8 mouse cellular contexts compared by ENCODE assay signal in genomic region chr6:99971376-99971775, GRCm38 (mm10).
DNase-seq lines count a peak whose midpoint lies in the region; ATAC-seq and TF ChIP-seq lines count a peak whose summit lies in the region.

No protein-coding gene starts in this region.

- no peak for TF ChIP-seq POLR2A in myocyte (IDR thresholded peaks at IDR 0.05; ENCODE audit: insufficient read length, low read depth)

- H3K36me3 ChIP-seq in ES-E14 (ENCODE audit: control insufficient read depth, insufficient read depth, low read length, poor library complexity, severe bottlenecking) (no peaks in the 10 kb centered on the region), myocyte (ENCODE audit: control insufficient read depth, insufficient read depth) (no peaks in the 10 kb centered on the region)
- no peaks in the 10 kb centered on the region for H3K36me3 ChIP-seq in hindbrain, embryonic 15.5 days

- no peaks in the 10 kb centered on the region for H3K79me2 ChIP-seq in myocyte (ENCODE audit: control insufficient read depth, insufficient read depth)

- in situ Hi-C loops in ES-E14 (cut with MboI; ENCODE audit: low sequenced_read_pairs in 2 of 2, unreplicated experiment in 2 of 2): no loop called here

- no peak for DNase-seq in ES-E14 (ENCODE audit: low read depth, low spot score)
- DNase-seq in adrenal gland, postnatal 25 days: peak; percentile 29
- DNase-seq in frontal cortex, postnatal 14 days (ENCODE audit: low spot score in 2 of 2): peak; percentile 31 to 63
- no peak for DNase-seq in urinary bladder, postnatal 25 days (ENCODE audit: low spot score)
- no peak for DNase-seq in kidney, postnatal 14 days
- no peak for DNase-seq in natural killer cell, adult 2 months (ENCODE audit: low spot score in 2 of 2)

- WGBS in hindbrain, embryonic 15.5 days: 16% methylated on average over 9 of the region's 9 CpGs

- H3K27me3 ChIP-seq in hindbrain, embryonic 15.5 days: peaks cover 5% of the 10 kb centered on the region; the same call in 1 of the 2 replicates
- peaks cover 7% of the 10 kb centered on the region for H3K27me3 ChIP-seq in myocyte (ENCODE audit: control insufficient read depth, insufficient read depth, insufficient read length)

- ATAC-seq in hindbrain, embryonic 15.5 days (ENCODE audit: low FRiP score, low read depth): peak; percentile 85

- no peak overlapping the region for H3K27ac ChIP-seq in ES-E14 (ENCODE audit: insufficient read depth, low read depth, low read length, poor library complexity, severe bottlenecking)
- H3K27ac ChIP-seq in hindbrain, embryonic 15.5 days (replicated peaks): peak overlapping the region; percentile 4

- H3ac ChIP-seq in myocyte (ENCODE audit: control insufficient read depth, insufficient read length): no peak overlapping the region

- no peak overlapping the region for H3K4me2 ChIP-seq in hindbrain, embryonic 15.5 days
- no peak overlapping the region for H3K4me2 ChIP-seq in myocyte (ENCODE audit: low read depth)

- H3K9me3 ChIP-seq in ES-E14 (ENCODE audit: control insufficient read depth, insufficient read depth, low read depth, low read length): no peaks in the 10 kb centered on the region
- H3K9me3 ChIP-seq in hindbrain, embryonic 15.5 days: no peaks in the 10 kb centered on the region

- no peaks in the 10 kb centered on the region for H3K4me1 ChIP-seq in ES-E14 (ENCODE audit: control insufficient read depth in 2 of 2, insufficient read depth in 2 of 2, low read length in 2 of 2, poor library complexity in 1 of 2)
- H3K4me1 ChIP-seq in hindbrain, embryonic 15.5 days (replicated peaks): peaks cover 34% of the 10 kb centered on the region

- H3K9ac ChIP-seq in ES-E14 (ENCODE audit: insufficient read depth, low read depth, low read length, poor library complexity, severe bottlenecking): no peak overlapping the region
- no peak overlapping the region for H3K9ac ChIP-seq in hindbrain, embryonic 15.5 days

- H3K4me3 ChIP-seq in ES-E14 (ENCODE audit: insufficient read depth in 1 of 2, low read depth in 1 of 2, low read length in 2 of 2, poor library complexity in 1 of 2, severe bottlenecking in 1 of 2): peak overlapping the region; percentile 2 to 50; a peak in 3 of 4 replicates
- H3K4me3 ChIP-seq in hindbrain, embryonic 15.5 days: no peak overlapping the region
- H3K4me3 ChIP-seq in myocyte: no peak overlapping the region

TF ChIP-seq in ES-E14, 5 proteins besides CTCF, POLR2A, EP300 and RAD21:
- TF ChIP-seq MAFK (IDR thresholded peaks at IDR 0.05; ENCODE audit: insufficient read depth, low read depth, low read length) (no peak), CHD2 (IDR thresholded peaks at IDR 0.05; ENCODE audit: low read depth, low read length) (no peak), ZC3H11A (IDR thresholded peaks at IDR 0.05; ENCODE audit: borderline replicate concordance, low read depth, low read length) (no peak), ZNF384 (IDR thresholded peaks at IDR 0.05; ENCODE audit: low read depth, low read length) (no peak), HCFC1 (IDR thresholded peaks at IDR 0.05; ENCODE audit: borderline replicate concordance, insufficient read depth, low read length) (no peak)

TF ChIP-seq in myocyte, 11 proteins besides CTCF, POLR2A, EP300 and RAD21:
- peak in 1 of 3 experiments; percentile 56 for TF ChIP-seq MYOG (IDR thresholded peaks at IDR 0.05; ENCODE audit: control insufficient read depth in 1 of 3, insufficient read depth in 1 of 3, insufficient read length in 2 of 3, low read depth in 2 of 3)
- no peak for TF ChIP-seq E2F4 (IDR thresholded peaks at IDR 0.05; ENCODE audit: insufficient read depth)
- no peak for TF ChIP-seq POLR2AphosphoS2 (IDR thresholded peaks at IDR 0.05; ENCODE audit: insufficient read length, low read depth)
- peak in 2 of 3 experiments; percentile 80 to 84 for TF ChIP-seq MYOD1 (IDR thresholded peaks at IDR 0.05; ENCODE audit: control insufficient read depth in 1 of 3, insufficient read length in 2 of 3, low read depth in 2 of 3)
- peak; percentile 19 for TF ChIP-seq TCF3 (IDR thresholded peaks at IDR 0.05; ENCODE audit: insufficient read length, low read depth)
TF ChIP-seq in myocyte: peak in this region for 3.

Comparison
In these comparisons a context has a peak if more than half of its experiments do, and no peak if none do; other contexts are left out.
1. DNase-seq: peak in adrenal gland, postnatal 25 days (single experiment) and frontal cortex, postnatal 14 days (2 of 2); none in ES-E14 (single experiment), urinary bladder, postnatal 25 days (single experiment), kidney, postnatal 14 days (single experiment) and natural killer cell, adult 2 months (0 of 2).
2. H3K4me3 ChIP-seq: peak in ES-E14 (2 of 2); none in hindbrain, embryonic 15.5 days (single experiment) and myocyte (single experiment).